Mouse (Mus musculus) hindbrain, embryonic 16.5 days (tissue): ENCODE data around the gene Slc30a3. TPM values are rescaled to one million over a fixed set of nuclear protein-coding genes. Genes with fewer than 3 reads are reported as not detected.

ENCODE experiments used
- ATAC-seq: fragments of 200-750 bp; cut with Nextera tagmentation; 2 replicates; pipeline ENCODE4 v1.8.0; 2017; ENCODE audit warnings: moderate TSS enrichment, moderate library complexity
- H3K27ac ChIP-seq: fragments of 300-500 bp; sonication (generic); 2 replicates; pipeline ENCODE4 v1.5.1; 2014; ENCODE audit warnings: low read depth, mild to moderate bottlenecking, control low read depth, low read length, moderate library complexity
- H3K27me3 ChIP-seq: fragments of 300-500 bp; sonication (generic); replicated peaks from 2 replicates; pipeline ENCODE4 v1.6.1; 2014; ENCODE audit warnings: low read length; ENCODE audit not compliant: control insufficient read depth, insufficient read depth
- H3K36me3 ChIP-seq: fragments of 300-500 bp; sonication (generic); 2 replicates; pipeline ENCODE4 v1.6.1; 2014; ENCODE audit warnings: mild to moderate bottlenecking, low read length, moderate library complexity, mixed read lengths; ENCODE audit not compliant: control insufficient read depth, insufficient read depth
- H3K4me1 ChIP-seq: fragments of 300-500 bp; sonication (generic); 2 replicates; pipeline ENCODE4 v1.6.1; 2014; ENCODE audit warnings: low read depth, low read length; ENCODE audit not compliant: control insufficient read depth, insufficient read depth
- H3K4me2 ChIP-seq: fragments of 300-500 bp; sonication (generic); 2 replicates; pipeline ENCODE4 v1.6.1; 2014; ENCODE audit warnings: mild to moderate bottlenecking, low read length, control low read depth, moderate library complexity
- H3K4me3 ChIP-seq: fragments of 300-500 bp; sonication (generic); 2 replicates; pipeline ENCODE4 v1.5.1; 2014; ENCODE audit warnings: mild to moderate bottlenecking, low read length, control low read depth, moderate library complexity
- H3K9ac ChIP-seq: fragments of 300-500 bp; sonication (generic); 2 replicates; pipeline ENCODE4 v1.6.1; 2014; ENCODE audit warnings: low read depth, mild to moderate bottlenecking, control low read depth, low read length, moderate library complexity
- H3K9me3 ChIP-seq: fragments of 300-500 bp; sonication (generic); 2 replicates; pipeline ENCODE4 v1.6.1; 2014; ENCODE audit warnings: mild to moderate bottlenecking, low read length, moderate library complexity; ENCODE audit not compliant: control insufficient read depth
- WGBS: fragments of 180-500 bp; shearing (Covaris S2); extraction: QIAGEN DNeasy Blood & Tissue Kit; methylation state at CpG from one replicate; pipeline ENCODE4 v1.1.7; 2014; 5-methylcytosine and 5-hydroxymethylcytosine counted together
- polyA plus RNA-seq: library from polyadenylated mRNA; unstranded; fragments of >200 nt; fragmentation: Nextera tagmentation; extraction: Ambion mirVana; gene quantifications from 2 replicates; pipeline ENCODE4 v1.2.1, GENCODE M21; 2015

The Slc30a3 gene
- polyA plus RNA-seq, 1 experiment from 2014 or later, result 52.7 TPM

GRCm38 (mm10) chr5:31136730-31137424 is 28.8 kb upstream of the Slc30a3 start:
- H3K27me3 ChIP-seq, result peaks cover 51% of the 10 kb centered on the region
- ATAC-seq, result no peak
- peak overlapping the region; percentile 35 for H3K4me3 ChIP-seq

DNA sequence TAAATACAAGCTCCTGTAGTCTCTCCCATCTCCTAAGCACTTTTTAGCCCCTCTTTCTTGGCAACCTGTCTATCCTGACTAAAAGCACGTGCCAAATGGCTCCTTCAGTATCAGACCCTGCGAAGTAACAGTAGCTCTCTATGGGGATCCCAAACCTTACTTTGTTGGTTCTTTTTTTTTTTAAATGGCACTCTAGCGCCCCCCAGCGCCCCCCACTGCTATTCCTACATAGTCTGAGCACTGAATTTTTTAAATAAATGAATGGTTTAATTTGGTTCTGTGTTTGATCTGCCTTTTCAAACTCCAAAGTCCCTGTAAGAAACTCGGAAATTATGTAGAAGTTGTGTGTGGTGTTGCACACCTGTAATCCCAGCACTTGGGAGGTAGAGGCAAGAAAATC is 18.0 kb upstream of the Slc30a3 start:
- Histone ChIP-seq H3K4me2 (no peak overlapping the region), H3K9ac (no peak overlapping the region), H3K4me3 (no peak overlapping the region), H3K4me1 (no peaks in the 10 kb centered on the region), H3K36me3 (no peaks in the 10 kb centered on the region), H3K9me3 (no peaks in the 10 kb centered on the region), H3K27ac (no peak overlapping the region), H3K27me3 (peaks cover 2% of the 10 kb centered on the region; the same call in 1 of the 2 replicates)
- WGBS, result 41% methylated on average over 5 of the region's 5 CpGs
- ATAC-seq, result no peak

More at GRCm38 (mm10) chr5:31136730-31137424, 28.8 kb upstream of the Slc30a3 start:
- H3K36me3 ChIP-seq, result no peaks in the 10 kb centered on the region
- no peak overlapping the region for H3K27ac ChIP-seq
- H3K9ac ChIP-seq, result no peak overlapping the region
- H3K9me3 ChIP-seq, result no peaks in the 10 kb centered on the region
- peaks cover 16% of the 10 kb centered on the region for H3K4me1 ChIP-seq
- peak overlapping the region; percentile 58 for H3K4me2 ChIP-seq
- 1% methylated on average over 33 of the region's 33 CpGs for WGBS

- WGBS, result 39% methylated on average over 2 of the region's 2 CpGs
- Histone ChIP-seq H3K4me3 (no peak overlapping the region), H3K4me1 (no peaks in the 10 kb centered on the region), H3K27me3 (no peaks in the 10 kb centered on the region), H3K27ac (no peak overlapping the region), H3K9ac (no peak overlapping the region), H3K36me3 (no peaks in the 10 kb centered on the region), H3K9me3 (no peaks in the 10 kb centered on the region), H3K4me2 (no peak overlapping the region)
- ATAC-seq, result no peak
These were observed 15.4 kb upstream of the Slc30a3 start for GRCm38 (mm10) chr5:31123481-31123880.

- Histone ChIP-seq H3K27me3 (0 out of 2 replicates have a peak, but pooled peaks cover 2% of the 10 kb centered on the region), H3K4me2 (no peak overlapping the region), H3K9me3 (no peaks in the 10 kb centered on the region), H3K4me3 (no peak overlapping the region), H3K9ac (no peak overlapping the region), H3K4me1 (no peaks in the 10 kb centered on the region), H3K27ac (no peak overlapping the region), H3K36me3 (no peaks in the 10 kb centered on the region)
- 86% methylated on average over 8 of the region's 8 CpGs for WGBS
- no peak for ATAC-seq
These were observed 13.1 kb upstream of the Slc30a3 start for GRCm38 (mm10) chr5:31121111-31121510.

DNA sequence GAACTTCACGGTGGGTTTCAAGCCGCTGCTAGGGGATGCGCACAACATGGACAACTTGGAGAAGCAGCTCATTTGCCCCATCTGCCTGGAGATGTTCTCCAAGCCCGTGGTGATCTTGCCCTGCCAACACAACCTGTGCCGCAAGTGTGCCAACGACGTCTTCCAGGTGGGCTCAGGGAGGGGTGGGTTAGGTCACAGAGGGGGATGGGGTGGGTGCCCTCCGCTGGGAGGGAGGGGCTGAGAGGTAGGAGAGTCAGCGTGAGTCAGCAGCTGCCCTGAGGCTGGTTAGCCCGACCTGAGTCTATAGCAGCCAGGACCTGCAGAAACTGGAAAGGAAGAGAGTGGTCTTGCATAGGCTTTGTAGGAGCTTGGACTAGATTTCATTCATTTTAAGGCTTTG is 8.9 kb upstream of the Slc30a3 start:
- ATAC-seq, result no peak
- 30% methylated on average over 10 of the region's 10 CpGs for WGBS
- Histone ChIP-seq H3K36me3 (no peaks in the 10 kb centered on the region), H3K9me3 (0 out of 2 replicates have a peak, but pooled peaks cover 2% of the 10 kb centered on the region), H3K27me3 (0 out of 2 replicates have a peak, but pooled peaks cover 2% of the 10 kb centered on the region), H3K9ac (no peak overlapping the region), H3K27ac (no peak overlapping the region), H3K4me1 (no peaks in the 10 kb centered on the region), H3K4me3 (no peak overlapping the region), H3K4me2 (no peak overlapping the region)

DNA sequence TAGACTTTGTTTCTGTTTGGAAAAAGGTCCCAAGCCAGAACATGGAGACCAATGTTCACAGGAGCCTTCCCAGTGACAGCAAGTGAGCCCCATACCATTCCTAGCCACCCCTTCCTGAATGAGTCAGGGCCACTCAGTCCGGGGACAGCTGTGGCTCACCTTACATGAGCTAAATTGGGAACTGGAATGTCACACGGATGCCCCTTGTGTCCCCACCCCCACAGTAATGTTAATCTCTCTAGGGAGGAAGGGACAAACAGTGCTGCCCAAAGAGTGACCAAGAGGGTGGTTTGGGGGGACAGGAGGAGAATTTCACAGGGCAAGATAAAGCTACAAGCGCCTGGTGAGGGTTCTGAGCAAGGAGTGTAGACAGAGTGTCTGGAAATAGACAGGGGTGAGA is 8.3 kb upstream of the Slc30a3 start, which contains the start of gene Trim54:
Trim54 (plus strand) TSS at position 359 of the 400 bp plus-strand sequence.
- H3K4me2 ChIP-seq, result no peak within 1 kb of the TSS
- no peak for ATAC-seq
- 0 out of 2 replicates have a peak, but pooled peaks cover 2% of the 10 kb centered on the region for H3K9me3 ChIP-seq
- no peaks in the 10 kb centered on the region for H3K4me1 ChIP-seq
- H3K27ac ChIP-seq, result no peak within 1 kb of the TSS
- H3K27me3 ChIP-seq, result 0 out of 2 replicates have a peak, but pooled peaks cover 2% of the 10 kb centered on the region
- WGBS, result 51% methylated on average over 3 of the region's 3 CpGs
- no peak within 1 kb of the TSS for H3K4me3 ChIP-seq
- no peaks in the 10 kb centered on the region for H3K36me3 ChIP-seq
- H3K9ac ChIP-seq, result no peak within 1 kb of the TSS

DNA sequence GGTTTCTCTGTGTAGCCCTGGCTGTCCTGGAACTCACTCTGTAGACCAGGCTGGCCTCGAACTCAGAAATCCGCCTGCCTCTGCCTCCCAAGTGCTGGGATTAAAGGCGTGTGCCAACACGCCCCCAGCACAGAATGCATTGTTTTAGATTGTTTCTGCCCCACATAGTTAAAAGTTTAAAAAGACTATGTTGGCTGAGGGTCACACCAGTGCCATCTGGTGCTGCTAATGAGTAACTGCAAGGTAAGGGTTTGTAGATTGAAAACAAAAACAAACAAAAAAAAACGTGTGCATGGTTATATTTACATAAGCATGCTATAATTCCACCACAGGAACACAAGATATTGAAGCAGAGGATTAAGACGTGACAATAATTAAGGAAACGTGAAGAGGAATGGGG is 2.7 kb upstream of the Slc30a3 start:
- H3K27me3 ChIP-seq, result no peaks in the 10 kb centered on the region
- WGBS, result 44% methylated on average over 7 of the region's 7 CpGs
- H3K36me3 ChIP-seq, result no peaks in the 10 kb centered on the region
- H3K4me3 ChIP-seq, result no peak overlapping the region
- no peak overlapping the region for H3K4me2 ChIP-seq
- no peak overlapping the region for H3K9ac ChIP-seq
- H3K4me1 ChIP-seq, result no peaks in the 10 kb centered on the region
- H3K9me3 ChIP-seq, result 0 out of 2 replicates have a peak, but pooled peaks cover 2% of the 10 kb centered on the region
- no peak overlapping the region for H3K27ac ChIP-seq
- no peak for ATAC-seq

DNA sequence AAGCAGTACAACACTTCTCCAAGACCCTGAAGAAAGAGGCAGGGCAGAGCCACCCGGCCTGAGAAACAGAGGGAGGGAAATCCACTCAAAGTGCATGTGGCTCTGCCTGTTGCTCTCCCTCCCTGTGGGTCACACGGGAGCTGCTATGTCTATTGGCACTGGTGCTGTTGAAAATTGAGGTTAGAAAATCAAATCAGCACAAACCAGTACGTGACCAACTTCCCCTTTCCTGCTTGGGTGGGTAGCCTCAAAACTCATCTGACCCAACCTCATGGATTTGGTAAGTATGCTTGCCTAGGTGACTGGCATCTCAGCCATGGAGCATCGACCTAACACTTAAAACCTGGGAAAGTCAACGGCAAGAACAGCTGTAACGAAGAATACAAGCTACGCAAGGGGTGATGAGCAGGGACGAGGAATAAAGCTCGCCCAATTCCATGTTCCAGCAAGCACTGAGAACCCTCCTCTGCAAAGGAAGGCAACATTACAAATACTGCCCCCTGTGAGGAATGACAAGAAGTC is 2.2 kb downstream of the Slc30a3 start, which contains the start of gene Dnajc5g:
Dnajc5g (plus strand) TSS at position 472 of the 522 bp plus-strand sequence.
- H3K4me2 ChIP-seq, result no peak within 1 kb of the TSS
- H3K9ac ChIP-seq, result no peak within 1 kb of the TSS
- ATAC-seq, result no peak
- H3K27me3 ChIP-seq, result no peaks in the 10 kb centered on the region
- H3K4me1 ChIP-seq, result no peaks in the 10 kb centered on the region
- no peaks in the 10 kb centered on the region for H3K36me3 ChIP-seq
- 92% methylated on average over 9 of the region's 9 CpGs for WGBS
- no peak within 1 kb of the TSS for H3K27ac ChIP-seq
- no peak within 1 kb of the TSS for H3K4me3 ChIP-seq
- H3K9me3 ChIP-seq, result no peaks in the 10 kb centered on the region

- peak overlapping the region; percentile 68 for H3K4me2 ChIP-seq
- H3K9me3 ChIP-seq, result no peaks in the 10 kb centered on the region
- no peak overlapping the region for H3K27ac ChIP-seq
- H3K4me1 ChIP-seq, result peaks cover 24% of the 10 kb centered on the region
- H3K9ac ChIP-seq, result no peak overlapping the region
- 20% methylated on average over 11 of the region's 11 CpGs for WGBS
- no peaks in the 10 kb centered on the region for H3K36me3 ChIP-seq
- H3K4me3 ChIP-seq, result peak overlapping the region; percentile 50; the same call in 1 of the 2 replicates
- no peak for ATAC-seq
- peaks cover 39% of the 10 kb centered on the region for H3K27me3 ChIP-seq
These were observed 12.1 kb downstream of the Slc30a3 start for GRCm38 (mm10) chr5:31095711-31096480.
